Mouse (Mus musculus): ENCODE results near the gene Atg16l1. TPM values are rescaled to one million over a fixed set of nuclear protein-coding genes. Genes with fewer than 3 reads are reported as not detected.

Gene Atg16l1
- total RNA-seq, 2 experiments from 2014 or later: 61.7 to 65.2 TPM

GRCm38 (mm10) chr1:87769263-87769662 lies 13.6 kb downstream of the Atg16l1 start:
- no peak for DNase-seq (ENCODE audit: low spot score in 2 of 2)
- intact Hi-C loops (cut with DNase I): no loop called here

- intact Hi-C loops (cut with DNase I): no loop called here
- DNase-seq (ENCODE audit: low spot score in 2 of 2): no peak
These were observed 14.8 kb downstream of the Atg16l1 start for GRCm38 (mm10) chr1:87770486-87770885.

GRCm38 (mm10) chr1:87771724-87772123 lies 16.1 kb downstream of the Atg16l1 start:
- DNase-seq (ENCODE audit: low spot score in 2 of 2): no peak
- intact Hi-C loops (cut with DNase I): no loop called here

- no peak for DNase-seq (ENCODE audit: low spot score in 2 of 2)
- intact Hi-C loops (cut with DNase I): no loop called here
These were observed 17.7 kb downstream of the Atg16l1 start for GRCm38 (mm10) chr1:87773336-87773735.

GRCm38 (mm10) chr1:87774845-87775244 lies 19.2 kb downstream of the Atg16l1 start:
- DNase-seq (ENCODE audit: low spot score in 2 of 2): no peak
- intact Hi-C loops (cut with DNase I): no loop called here

GRCm38 (mm10) chr1:87779204-87779785 lies 23.6 kb downstream of the Atg16l1 start:
- no peak for DNase-seq (ENCODE audit: low spot score in 2 of 2)
- intact Hi-C loops (cut with DNase I): no loop called here

GRCm38 (mm10) chr1:87785703-87786102 lies 30.0 kb downstream of the Atg16l1 start:
- DNase-seq (ENCODE audit: low spot score in 2 of 2): no peak
- intact Hi-C loops (cut with DNase I): no loop called here

- intact Hi-C loops (cut with DNase I): no loop called here
- DNase-seq (ENCODE audit: low spot score in 2 of 2): peak; percentile 65 to 82
These were observed 30.6 kb downstream of the Atg16l1 start for GRCm38 (mm10) chr1:87786251-87786650.

GRCm38 (mm10) chr1:87789665-87790064 lies 34.0 kb downstream of the Atg16l1 start:
- intact Hi-C loops (cut with DNase I): no loop called here
- no peak for DNase-seq (ENCODE audit: low spot score in 2 of 2)

GRCm38 (mm10) chr1:87792438-87793137 lies 36.9 kb downstream of the Atg16l1 start:
- intact Hi-C loops (cut with DNase I): no loop called here
- DNase-seq (ENCODE audit: low spot score in 2 of 2): peak in 1 of 2 experiments; percentile 47

- no peak for DNase-seq (ENCODE audit: low spot score in 2 of 2)
- intact Hi-C loops (cut with DNase I): no loop called here
These were observed 37.4 kb downstream of the Atg16l1 start for GRCm38 (mm10) chr1:87793138-87793449.

GRCm38 (mm10) chr1:87797702-87798101 lies 42.0 kb downstream of the Atg16l1 start:
- no peak for DNase-seq (ENCODE audit: low spot score in 2 of 2)
- intact Hi-C loops (cut with DNase I): no loop called here

GRCm38 (mm10) chr1:87798306-87798705 lies 42.6 kb downstream of the Atg16l1 start:
- peak; percentile 42 to 71 for DNase-seq (ENCODE audit: low spot score in 2 of 2)
- intact Hi-C loops (cut with DNase I): no loop called here

- intact Hi-C loops (cut with DNase I): no loop called here
- no peak for DNase-seq (ENCODE audit: low spot score in 2 of 2)
These were observed 47.9 kb downstream of the Atg16l1 start, which contains the start of gene Sag for GRCm38 (mm10) chr1:87803576-87803975. Gene Sag (plus strand): TSS chr1:87803680.

- intact Hi-C loops (cut with DNase I): no loop called here
- DNase-seq (ENCODE audit: low spot score in 2 of 2): no peak
These were observed 52.1 kb downstream of the Atg16l1 start for GRCm38 (mm10) chr1:87807751-87808150.

GRCm38 (mm10) chr1:87811391-87811790 lies 55.7 kb downstream of the Atg16l1 start:
- intact Hi-C loops (cut with DNase I): no loop called here
- DNase-seq (ENCODE audit: low spot score in 2 of 2): peak in 1 of 2 experiments; percentile 53

- intact Hi-C loops (cut with DNase I): no loop called here
- no peak for DNase-seq (ENCODE audit: low spot score in 2 of 2)
These were observed 56.4 kb downstream of the Atg16l1 start for GRCm38 (mm10) chr1:87812061-87812460.

- DNase-seq (ENCODE audit: low spot score in 2 of 2): peak; percentile 75 to 86
- intact Hi-C loops (cut with DNase I): no loop called here
These were observed 57.5 kb downstream of the Atg16l1 start for GRCm38 (mm10) chr1:87813155-87813554.

- intact Hi-C loops (cut with DNase I): no loop called here
- DNase-seq (ENCODE audit: low spot score in 2 of 2): no peak
These were observed 58.0 kb downstream of the Atg16l1 start for GRCm38 (mm10) chr1:87813681-87814080.

- no peak for DNase-seq (ENCODE audit: low spot score in 2 of 2)
- intact Hi-C loops (cut with DNase I): no loop called here
These were observed 68.8 kb downstream of the Atg16l1 start for GRCm38 (mm10) chr1:87824420-87824995.

- no peak for DNase-seq (ENCODE audit: low spot score in 2 of 2)
- intact Hi-C loops (cut with DNase I): no loop called here
These were observed 69.6 kb downstream of the Atg16l1 start for GRCm38 (mm10) chr1:87825281-87825680.
